Mouse (Mus musculus) ovary, postnatal 36 days (tissue): Measurements from ENCODE around the gene Tcf20.

Experiments
- DNase-seq: peaks from one replicate; pipeline ENCODE4 v3.0.0; 2022; ENCODE audit warnings: low spot score, mixed read lengths

Tcf20 gene

GRCm38 (mm10) chr15:82923531-82923930 is 64.1 kb downstream of the Tcf20 start:
- peak; percentile 30 for DNase-seq

DNA sequence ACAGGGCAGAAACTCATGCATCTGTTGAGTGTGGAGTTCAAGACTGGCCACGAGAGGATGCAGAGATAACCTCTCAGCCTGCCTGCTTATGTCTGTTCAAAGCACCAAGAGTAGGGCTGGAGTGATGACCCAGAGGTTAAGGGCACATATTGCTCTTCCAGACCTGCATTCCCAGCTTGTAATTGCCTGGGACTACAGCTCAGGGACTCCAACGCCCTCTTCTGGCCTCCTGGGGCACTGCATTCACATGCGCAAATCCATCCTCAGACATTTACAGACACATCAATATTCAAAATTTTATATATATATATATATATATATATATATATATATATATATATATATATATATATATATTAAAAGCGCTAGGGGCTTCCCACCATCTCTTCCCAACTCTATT is 64.9 kb downstream of the Tcf20 start:
- no peak for DNase-seq

- DNase-seq, result peak; percentile 82
Measured at GRCm38 (mm10) chr15:82922052-82922451, 65.6 kb downstream of the Tcf20 start.

DNA sequence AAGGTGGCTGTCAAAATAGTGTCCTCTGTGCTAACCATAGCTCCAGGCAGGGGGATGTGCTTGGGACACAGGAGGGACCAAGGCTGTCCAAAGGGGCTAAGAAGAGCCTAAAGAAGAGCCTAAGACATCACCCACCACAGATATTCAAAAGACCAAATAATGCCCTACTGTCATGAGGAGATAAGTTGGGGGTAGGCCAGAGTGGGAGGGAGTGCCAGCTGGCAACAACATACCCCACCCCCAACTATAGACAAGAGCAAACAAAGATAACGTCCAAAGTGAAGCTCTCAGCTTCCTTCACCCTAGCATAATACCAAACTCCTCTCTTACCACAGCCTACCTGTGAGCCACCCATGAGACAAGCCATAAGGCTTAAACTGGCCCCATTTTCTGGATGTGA is 66.1 kb downstream of the Tcf20 start:
- DNase-seq, result no peak

DNA sequence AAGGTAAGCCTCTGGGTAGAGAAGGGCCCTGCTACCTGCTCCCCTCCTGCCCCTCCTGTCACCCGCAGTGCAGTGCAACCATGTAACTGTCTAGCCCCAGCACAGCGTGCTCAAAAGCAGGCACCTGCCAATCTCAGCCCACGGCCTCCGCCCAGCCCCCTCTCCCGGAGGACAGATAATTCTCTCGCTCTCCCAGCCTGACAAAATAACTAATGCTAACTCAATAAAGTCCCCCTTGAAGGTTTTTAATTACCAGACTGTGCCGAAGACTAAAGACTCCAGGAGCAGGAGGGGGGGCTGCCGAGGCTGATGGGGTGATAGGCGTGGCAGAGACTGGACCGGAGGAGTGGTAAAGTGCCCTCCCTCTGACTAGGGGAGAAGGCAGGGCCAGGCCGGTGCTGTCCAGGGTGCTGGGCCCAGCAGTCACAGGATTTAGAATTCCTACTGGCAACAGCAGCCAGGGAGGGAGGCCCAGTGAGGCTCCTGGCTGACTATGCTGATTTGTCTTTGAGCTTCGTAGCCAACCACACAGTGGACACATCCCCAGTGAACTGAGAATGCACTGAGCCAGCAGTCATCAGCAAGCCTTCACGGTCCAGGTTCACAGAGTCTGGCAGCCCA is 66.7 kb downstream of the Tcf20 start:
- peak; percentile 81 for DNase-seq

DNA sequence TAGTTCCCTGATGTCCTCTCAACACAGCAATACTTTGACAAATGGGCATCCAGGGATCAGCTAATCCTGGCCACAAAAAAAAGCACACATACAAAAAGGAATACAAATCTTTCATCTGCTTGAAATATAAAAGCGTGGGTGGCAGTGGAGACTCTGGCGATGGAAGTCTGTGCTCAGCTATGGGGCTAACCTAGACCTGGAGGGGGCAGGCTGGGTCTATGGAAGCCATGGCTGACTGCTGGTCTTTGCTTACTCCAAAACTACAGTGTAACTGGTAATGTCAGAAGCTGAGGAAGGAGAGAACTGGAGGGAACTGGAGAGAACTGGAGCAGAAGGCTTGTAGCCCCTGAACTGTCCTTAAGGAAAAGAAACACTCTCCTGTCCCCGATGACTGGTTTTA is 69.7 kb downstream of the Tcf20 start:
- no peak for DNase-seq

DNA sequence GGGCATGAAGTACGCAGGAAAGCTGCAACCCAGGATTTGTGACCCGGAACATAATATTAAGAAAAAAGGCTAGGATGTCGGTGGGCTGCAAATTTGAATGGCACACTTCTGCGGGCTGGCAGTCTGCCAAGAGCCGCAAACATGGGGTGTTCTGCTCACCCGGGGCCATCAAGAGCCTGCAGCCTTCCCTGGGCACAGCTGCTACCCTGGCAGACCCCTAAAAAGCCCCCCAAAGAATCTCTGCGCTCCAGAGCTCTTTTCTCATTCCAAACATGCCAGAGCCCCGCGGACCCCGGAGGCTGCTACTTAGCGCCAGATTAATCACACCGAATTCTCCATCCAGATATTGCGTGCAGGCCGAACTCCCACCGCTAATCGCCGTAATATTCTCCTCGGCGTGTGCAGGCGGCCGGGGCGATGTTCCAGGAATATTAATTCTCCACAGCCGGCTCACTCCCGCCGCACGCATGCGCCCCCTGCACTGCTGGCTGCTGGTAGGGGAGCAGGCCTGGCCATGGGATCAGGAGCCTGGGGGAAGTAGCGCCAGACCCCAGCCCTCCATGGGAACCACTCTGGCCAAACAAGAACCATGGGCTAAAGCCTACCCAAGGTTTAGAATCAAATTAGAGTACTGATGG is 70.3 kb downstream of the Tcf20 start:
- DNase-seq, result no peak

DNA sequence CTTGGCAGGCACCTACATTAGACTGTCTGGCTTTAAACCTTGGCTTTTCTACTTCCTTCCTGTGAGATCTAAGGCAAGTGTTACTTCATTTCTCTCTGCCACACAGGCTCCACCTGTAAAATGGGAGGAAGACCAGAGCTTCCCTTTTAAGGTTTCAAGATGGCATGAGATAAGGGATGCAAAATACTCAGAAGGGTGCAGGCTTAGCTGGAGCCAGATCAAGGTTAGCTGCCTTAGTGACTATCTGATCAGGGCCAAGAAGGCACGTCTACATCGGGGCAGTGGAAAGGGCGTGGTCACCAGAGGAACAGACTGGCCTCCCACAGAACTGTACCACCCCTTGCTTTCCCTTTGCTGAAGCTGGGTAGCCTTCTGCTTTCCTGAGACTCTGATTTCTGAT is 73.2 kb downstream of the Tcf20 start:
- DNase-seq, result no peak

- DNase-seq, result no peak
Measured at GRCm38 (mm10) chr15:82911965-82912337, 75.7 kb downstream of the Tcf20 start.

DNA sequence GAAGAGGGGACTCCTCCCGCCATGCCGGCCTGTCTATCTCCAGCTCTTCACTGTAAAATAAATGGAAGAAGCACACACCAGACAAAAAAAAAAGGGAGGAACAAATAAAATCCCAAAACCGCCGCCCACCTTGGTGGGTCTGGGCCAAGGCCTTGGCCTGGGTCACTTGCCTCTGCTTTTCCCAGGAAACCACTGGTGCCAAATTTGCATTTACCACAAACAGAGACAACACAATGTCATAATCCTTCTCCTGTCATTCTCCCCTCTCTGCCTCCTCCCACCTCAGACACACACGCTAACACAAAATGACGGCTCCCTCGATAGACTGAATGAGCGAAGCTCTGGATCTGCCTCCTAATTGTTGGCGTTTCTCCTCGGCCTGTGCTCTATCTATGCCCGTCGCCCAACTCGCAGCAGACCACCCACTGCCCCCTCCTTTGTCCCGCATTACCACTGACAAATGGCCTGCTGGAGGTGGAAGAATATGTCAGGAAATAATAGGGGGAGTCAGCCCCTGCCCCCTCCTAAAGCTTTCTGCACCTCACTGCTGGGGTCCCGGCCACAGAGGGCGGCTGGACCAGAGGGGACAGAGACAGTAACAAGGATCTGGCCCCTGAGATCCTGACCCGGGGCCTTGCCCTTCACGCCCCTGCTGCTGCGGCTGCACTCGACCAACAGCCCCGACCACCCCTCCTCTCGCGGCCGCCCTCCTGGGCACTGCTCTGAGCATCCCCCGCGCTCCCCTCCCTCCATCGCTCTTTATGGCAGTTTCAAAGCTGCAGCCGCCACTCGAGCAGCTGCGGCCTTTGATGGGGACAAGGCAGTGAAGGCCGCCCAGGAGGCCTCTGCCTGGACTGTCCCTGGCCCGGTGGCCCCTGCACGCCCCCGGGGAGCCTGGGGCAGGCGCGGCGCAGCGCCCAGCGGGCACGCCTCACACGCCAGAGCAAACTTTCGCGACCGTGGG is 76.4 kb downstream of the Tcf20 start:
- peak; percentile 1 for DNase-seq

DNA sequence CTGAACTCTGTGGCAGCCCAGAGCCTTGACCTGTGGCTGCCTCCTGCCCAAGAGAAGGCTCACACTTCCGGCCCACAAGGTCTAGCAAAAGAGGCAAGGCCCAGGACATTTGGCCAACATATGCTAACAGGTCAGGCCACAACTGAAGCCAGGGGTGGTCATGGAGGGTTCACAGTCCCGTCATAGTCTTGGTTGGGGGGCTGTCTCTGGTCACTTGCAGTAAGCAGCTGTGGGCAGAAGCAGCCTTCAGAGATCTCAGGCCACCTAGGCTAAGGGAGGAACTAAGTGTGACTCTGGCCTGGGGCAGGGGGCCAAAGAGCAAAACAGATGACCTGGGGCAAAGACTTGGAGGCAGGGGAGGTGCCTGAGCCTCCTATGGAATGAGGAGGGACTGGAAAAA is 77.1 kb downstream of the Tcf20 start:
- DNase-seq, result no peak

DNA sequence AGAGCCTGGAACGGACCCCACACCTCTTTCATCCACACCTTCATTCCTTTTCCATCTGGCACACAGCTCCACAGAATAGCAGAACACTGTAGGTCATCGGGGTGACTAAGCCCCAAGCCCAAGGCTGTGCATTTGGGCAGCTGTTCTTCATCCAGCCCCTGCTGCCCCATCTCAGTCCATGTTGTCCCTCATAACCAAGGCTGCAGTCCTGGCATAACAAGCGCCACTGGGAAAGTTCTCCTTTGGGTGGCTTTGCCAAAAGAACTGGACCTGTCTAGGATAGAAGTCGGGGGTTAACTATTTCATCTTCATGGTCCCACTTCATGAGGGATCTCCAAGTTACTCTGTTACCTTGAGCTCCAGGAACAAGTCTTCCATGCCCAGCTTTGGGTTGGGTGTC is 77.9 kb downstream of the Tcf20 start:
- DNase-seq, result peak; percentile 3

GRCm38 (mm10) chr15:82908521-82908920 is 79.2 kb downstream of the Tcf20 start:
- DNase-seq, result no peak

DNA sequence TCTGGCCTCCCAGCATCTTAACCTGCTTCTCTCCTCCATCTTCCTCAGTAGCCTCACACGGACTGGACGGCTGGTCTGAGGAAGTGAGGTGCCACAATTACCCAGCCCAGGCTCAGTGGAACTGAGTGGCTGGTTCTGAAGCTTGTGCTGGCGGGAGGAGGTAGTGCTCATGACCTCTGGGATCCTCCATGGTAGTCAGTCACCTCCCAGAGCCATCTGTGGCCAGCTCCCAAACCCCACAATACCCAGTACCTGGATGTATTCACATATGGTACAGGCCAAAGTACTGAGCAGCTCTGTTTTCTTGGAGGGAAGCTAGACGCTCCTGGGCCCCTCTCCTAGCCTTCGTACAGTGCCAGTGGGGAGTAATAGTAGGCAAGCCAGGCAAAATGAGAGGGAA is 80.4 kb downstream of the Tcf20 start:
- peak; percentile 2 for DNase-seq

DNA sequence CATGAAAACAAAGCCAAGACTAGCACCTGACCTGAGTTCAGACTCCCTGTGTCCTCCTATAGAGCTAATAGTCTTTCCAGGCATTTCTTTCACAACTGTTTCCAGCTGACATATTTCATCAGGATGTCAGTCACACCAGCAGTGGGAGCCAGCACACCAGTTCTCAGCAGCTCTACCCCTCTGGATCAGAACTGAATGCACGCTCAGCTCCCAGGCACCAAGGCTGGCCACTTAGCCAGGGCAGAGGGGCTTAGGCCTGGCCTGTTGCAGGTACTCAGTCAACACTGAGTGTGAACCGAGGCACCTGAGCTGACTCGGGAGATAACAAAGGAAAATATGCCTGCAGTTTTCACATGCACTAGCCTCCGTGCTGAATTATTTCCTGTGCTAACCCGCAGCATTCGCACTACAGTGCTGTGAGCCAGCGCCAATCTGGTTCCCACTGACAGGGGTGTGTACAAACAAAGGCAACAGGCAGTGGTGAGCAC is 81.1 kb downstream of the Tcf20 start:
- DNase-seq, result peak; percentile 12

- peak; percentile 3 for DNase-seq
Measured at GRCm38 (mm10) chr15:82905431-82906395, 82.0 kb downstream of the Tcf20 start.

GRCm38 (mm10) chr15:82904526-82904925 is 83.1 kb downstream of the Tcf20 start:
- no peak for DNase-seq

GRCm38 (mm10) chr15:82902521-82902920 is 85.2 kb downstream of the Tcf20 start:
- no peak for DNase-seq

- no peak for DNase-seq
Measured at GRCm38 (mm10) chr15:82901306-82901705, 86.4 kb downstream of the Tcf20 start.

- DNase-seq, result no peak
Measured at GRCm38 (mm10) chr15:82900331-82900730, 87.3 kb downstream of the Tcf20 start.

GRCm38 (mm10) chr15:82899676-82900301 is 87.9 kb downstream of the Tcf20 start:
- peak; percentile 86 for DNase-seq
